Mouse (Mus musculus): Measurements from ENCODE around the gene Bcorl1.

DNA sequence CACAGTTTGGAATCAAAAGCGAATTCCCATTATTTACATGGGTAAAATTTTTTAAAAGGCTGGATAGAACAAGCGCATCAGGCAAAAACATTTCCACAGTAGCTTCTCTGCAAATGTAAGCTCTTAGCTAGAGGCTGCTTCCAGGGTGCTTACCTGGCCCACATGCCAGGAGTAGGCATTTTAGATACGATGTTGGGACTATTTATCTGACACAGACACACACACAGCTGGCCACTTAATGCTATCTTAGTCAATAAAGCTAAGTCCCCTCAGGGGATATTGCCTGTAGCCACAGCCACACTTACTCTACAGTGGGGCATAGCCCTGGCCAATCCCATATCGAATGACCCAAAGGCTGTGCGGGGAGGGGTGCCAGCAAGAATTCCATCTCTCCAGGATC, 29.4 kb upstream of the Bcorl1 start:
- TF ChIP-seq CTCF (IDR thresholded peaks at IDR 0.05; ENCODE audit: low read depth) (no peak), EP300 (IDR thresholded peaks at IDR 0.05; ENCODE audit: low read depth) (peak; percentile 62)

Data from liver, embryonic 14.5 days (tissue).